Mouse (Mus musculus) ES-Bruce4 (cell line): ENCODE measurements at regions not wholly inside any gene's neighbourhood (a gene's known extent, or its start where the extent isn't known, plus 50 kb on each side); places are given as distances from the start of the nearest gene placed in this dataset.

Experiments used
- CTCF ChIP-seq: IDR thresholded peaks from one replicate; pipeline ENCODE4 v1.8.1; 2011; ENCODE audit warnings: low read depth, low read length
- EP300 ChIP-seq: IDR thresholded peaks from 2 replicates; pipeline ENCODE4 v1.6.1; 2011; ENCODE audit warnings: low read depth, low read length; ENCODE audit not compliant: insufficient read depth
- POLR2A ChIP-seq: IDR thresholded peaks from one replicate; pipeline ENCODE4 v1.8.1; 2011; ENCODE audit warnings: low read length; ENCODE audit not compliant: insufficient read depth

- TF ChIP-seq POLR2A (no peak), CTCF (no peak), EP300 (no peak)
These were observed 236.1 kb upstream of the Nfe2l3 start for GRCm38 (mm10) chr6:51196391-51196790.
